17 mouse cellular contexts compared by ENCODE assay signal in genomic region chr7:44790066-44790465, GRCm38 (mm10). TPM values are rescaled to one million over a fixed set of nuclear protein-coding genes. Genes with fewer than 3 reads are reported as not detected.
A peak's percentile ranks its signal among the peaks of the same experiment; 100 is the strongest.
DNase-seq lines count a peak whose midpoint lies in the region; ATAC-seq and TF ChIP-seq lines count a peak whose summit lies in the region.
"Had no signal": no experiment of that assay in that cellular context is flagged by ENCODE, and none has a peak within 500 bp of the region (broad histone marks: within the 10 kb centered on the region; RNA-seq: fewer than 3 reads in every experiment).

No protein-coding gene starts in this region.

- peak; percentile 73 for DNase-seq in heart, embryonic 10.5 days (ENCODE audit: low spot score)
- DNase-seq in heart, postnatal 14 days: no peak
- DNase-seq in kidney, postnatal 0 days (ENCODE audit: low spot score): no peak
- DNase-seq in kidney, adult 11 months: no peak
- DNase-seq in stomach, postnatal 0 days (ENCODE audit: low spot score): no peak
- DNase-seq: adrenal gland, postnatal 14 days; cerebellum, adult 11-12 months; cerebellum, adult 9-10 months; cerebellum, postnatal 25 days; forebrain, postnatal 0 days; gastrocnemius, postnatal 14 days had no signal

- TF ChIP-seq EP300 in stomach, postnatal 0 days (optimal IDR thresholded peaks at IDR 0.05): no peak

- 0 out of 2 replicates have a peak, but pooled peaks have one; percentile 21 for ATAC-seq in kidney, postnatal 0 days (replicated peaks; ENCODE audit: low FRiP score, low read depth)
- ATAC-seq in stomach, embryonic 14.5 days (ENCODE audit: insufficient number of reproducible peaks, insufficient read depth, low FRiP score, low read depth): 0 out of 2 replicates have a peak, but pooled peaks have one; percentile 4
- no peak for ATAC-seq in stomach, postnatal 0 days (ENCODE audit: low FRiP score, low TSS enrichment)
- ATAC-seq: activated CD4-positive, CD25-positive, alpha-beta regulatory T cell, adult 4 months; forebrain, embryonic 13.5 days; forebrain, postnatal 0 days; Patski had no signal

- no peak overlapping the region for H3K4me2 ChIP-seq in kidney, postnatal 0 days (ENCODE audit: low read length)
- no peak overlapping the region for H3K4me2 ChIP-seq in stomach, embryonic 14.5 days (replicated peaks; ENCODE audit: low read depth, low read length)
- H3K4me2 ChIP-seq in stomach, postnatal 0 days (replicated peaks; ENCODE audit: low read depth): no peak overlapping the region
- H3K4me2 ChIP-seq: forebrain, embryonic 13.5 days; hindbrain, embryonic 15.5 days had no signal

- H3K4me1 ChIP-seq in heart, embryonic 10.5 days: no peaks in the 10 kb centered on the region
- H3K4me1 ChIP-seq in kidney, postnatal 0 days (replicated peaks; ENCODE audit: insufficient read depth, low read length): no peaks in the 10 kb centered on the region
- no peaks in the 10 kb centered on the region for H3K4me1 ChIP-seq in stomach, embryonic 14.5 days (ENCODE audit: control insufficient read depth, insufficient read depth, low read length)
- H3K4me1 ChIP-seq in stomach, postnatal 0 days (replicated peaks; ENCODE audit: control insufficient read depth, insufficient read depth): no peaks in the 10 kb centered on the region
- H3K4me1 ChIP-seq: forebrain, embryonic 13.5 days; hindbrain, embryonic 15.5 days had no signal

- no peak overlapping the region for H3K27ac ChIP-seq in heart, embryonic 10.5 days
- no peak overlapping the region for H3K27ac ChIP-seq in kidney, postnatal 0 days
- no peak overlapping the region for H3K27ac ChIP-seq in stomach, embryonic 14.5 days (ENCODE audit: low read length)
- H3K27ac ChIP-seq in stomach, postnatal 0 days (replicated peaks): no peak overlapping the region
- H3K27ac ChIP-seq: forebrain, embryonic 13.5 days; hindbrain, embryonic 15.5 days had no signal

- intact Hi-C loops in heart, postnatal 14 days (cut with DNase I): no loop called here

- no peak for TF ChIP-seq CTCF in kidney, postnatal 0 days (IDR thresholded peaks at IDR 0.05; ENCODE audit: low read depth)
- TF ChIP-seq CTCF in stomach, postnatal 0 days (IDR thresholded peaks at IDR 0.05; ENCODE audit: low read depth): no peak

- H3K9me3 ChIP-seq in heart, embryonic 10.5 days: 0 out of 2 replicates have a peak, but pooled peaks cover 2% of the 10 kb centered on the region
- no peaks in the 10 kb centered on the region for H3K9me3 ChIP-seq in kidney, postnatal 0 days (replicated peaks; ENCODE audit: low read length)
- H3K9me3 ChIP-seq in stomach, embryonic 14.5 days (ENCODE audit: control insufficient read depth, low read depth, low read length): no peaks in the 10 kb centered on the region
- no peaks in the 10 kb centered on the region for H3K9me3 ChIP-seq in stomach, postnatal 0 days (ENCODE audit: control insufficient read depth, low read length)
- H3K9me3 ChIP-seq: hindbrain, embryonic 15.5 days had no signal

- no peaks in the 10 kb centered on the region for H3K36me3 ChIP-seq in heart, embryonic 10.5 days
- H3K36me3 ChIP-seq in kidney, postnatal 0 days (ENCODE audit: insufficient read depth, low read length): no peaks in the 10 kb centered on the region
- no peaks in the 10 kb centered on the region for H3K36me3 ChIP-seq in stomach, embryonic 14.5 days (ENCODE audit: control insufficient read depth, insufficient read depth, low read length)
- H3K36me3 ChIP-seq in stomach, postnatal 0 days (ENCODE audit: control insufficient read depth, insufficient read depth, low read length): no peaks in the 10 kb centered on the region
- H3K36me3 ChIP-seq: hindbrain, embryonic 15.5 days had no signal

- no peaks in the 10 kb centered on the region for H3K27me3 ChIP-seq in heart, embryonic 10.5 days (ENCODE audit: insufficient read depth, poor library complexity, severe bottlenecking)
- H3K27me3 ChIP-seq in kidney, postnatal 0 days (ENCODE audit: insufficient read depth, low read length): no peaks in the 10 kb centered on the region
- H3K27me3 ChIP-seq in stomach, embryonic 14.5 days (ENCODE audit: control insufficient read depth, insufficient read depth, low read length): 0 out of 2 replicates have a peak, but pooled peaks cover 2% of the 10 kb centered on the region
- no peaks in the 10 kb centered on the region for H3K27me3 ChIP-seq in stomach, postnatal 0 days (ENCODE audit: control insufficient read depth, insufficient read depth, low read length)
- H3K27me3 ChIP-seq: forebrain, embryonic 13.5 days; hindbrain, embryonic 15.5 days had no signal

- H3K9ac ChIP-seq in kidney, postnatal 0 days (ENCODE audit: low read depth, low read length): no peak overlapping the region
- no peak overlapping the region for H3K9ac ChIP-seq in stomach, embryonic 14.5 days (replicated peaks; ENCODE audit: low read depth, low read length)
- no peak overlapping the region for H3K9ac ChIP-seq in stomach, postnatal 0 days (ENCODE audit: low read length)
- H3K9ac ChIP-seq: forebrain, embryonic 13.5 days; forebrain, postnatal 0 days; hindbrain, embryonic 15.5 days had no signal

- 74% methylated on average over 4 of the region's 4 CpGs for WGBS in heart, embryonic 10.5 days
- 49% methylated on average over 4 of the region's 4 CpGs for WGBS in kidney, postnatal 0 days
- 56% methylated on average over 4 of the region's 4 CpGs for WGBS in stomach, embryonic 14.5 days
- 73% methylated on average over 4 of the region's 4 CpGs for WGBS in stomach, postnatal 0 days

- H3K4me3 ChIP-seq in heart, embryonic 10.5 days: no peak overlapping the region
- H3K4me3 ChIP-seq in kidney, postnatal 0 days (replicated peaks; ENCODE audit: low read depth, low read length): no peak overlapping the region
- H3K4me3 ChIP-seq in stomach, embryonic 14.5 days (ENCODE audit: low read depth, low read length): no peak overlapping the region
- no peak overlapping the region for H3K4me3 ChIP-seq in stomach, postnatal 0 days (ENCODE audit: low read depth, low read length)
- H3K4me3 ChIP-seq: forebrain, embryonic 13.5 days; hindbrain, embryonic 15.5 days had no signal

RNA-seq across cellular contexts. Expression of gene Nup62, which starts 25.8 kb away (rescaled TPM):
- 128 and 132 TPM in 2 replicates for polyA plus RNA-seq in heart, embryonic 10.5 days (2016; fragmentation: Nextera tagmentation; extraction: Ambion mirVana)
- 10 to 100 TPM; 31.6 to 33.3 TPM for total RNA-seq in heart, postnatal 14 days (2021)
- polyA plus RNA-seq in kidney, postnatal 0 days (2015; fragmentation: Nextera tagmentation; extraction: Ambion mirVana): 57.6 and 62.4 TPM in 2 replicates
- polyA plus RNA-seq in stomach, embryonic 14.5 days (2014; fragmentation: Nextera tagmentation; extraction: Ambion mirVana): 54.2 and 56.6 TPM in 2 replicates
- polyA plus RNA-seq in stomach, postnatal 0 days (2015; fragmentation: Nextera tagmentation; extraction: Ambion mirVana): 33.4 and 34.9 TPM in 2 replicates

RNA-seq across cellular contexts. Expression of gene Il4i1, which starts 26.1 kb away (rescaled TPM):
- polyA plus RNA-seq in heart, embryonic 10.5 days (2016; fragmentation: Nextera tagmentation; extraction: Ambion mirVana): 0.41 and 1.3 TPM in 2 replicates
- 1 to 10 TPM in 1 of 2 experiments, under 1 TPM in 1; 0.72 to 1.1 TPM for total RNA-seq in heart, postnatal 14 days (2021)
- 0.88 and 1.0 TPM in 2 replicates for polyA plus RNA-seq in kidney, postnatal 0 days (2015; fragmentation: Nextera tagmentation; extraction: Ambion mirVana)
- polyA plus RNA-seq in stomach, embryonic 14.5 days (2014; fragmentation: Nextera tagmentation; extraction: Ambion mirVana): 1.2 and 3.0 TPM in 2 replicates
- 0.69 and 0.75 TPM in 2 replicates for polyA plus RNA-seq in stomach, postnatal 0 days (2015; fragmentation: Nextera tagmentation; extraction: Ambion mirVana)

RNA-seq across cellular contexts. Expression of gene Atf5, which starts 26.4 kb away (rescaled TPM):
- polyA plus RNA-seq in heart, embryonic 10.5 days (2016; fragmentation: Nextera tagmentation; extraction: Ambion mirVana): 1.7 and 3.3 TPM in 2 replicates
- 10 to 100 TPM; 52.4 to 57.4 TPM for total RNA-seq in heart, postnatal 14 days (2021)
- polyA plus RNA-seq in kidney, postnatal 0 days (2015; fragmentation: Nextera tagmentation; extraction: Ambion mirVana): 4.2 and 5.3 TPM in 2 replicates
- 3.1 and 4.4 TPM in 2 replicates for polyA plus RNA-seq in stomach, embryonic 14.5 days (2014; fragmentation: Nextera tagmentation; extraction: Ambion mirVana)
- polyA plus RNA-seq in stomach, postnatal 0 days (2015; fragmentation: Nextera tagmentation; extraction: Ambion mirVana): 7.3 and 7.7 TPM in 2 replicates

RNA-seq across cellular contexts. Expression of gene Zfp473, which starts 39.2 kb away (rescaled TPM):
- polyA plus RNA-seq in heart, embryonic 10.5 days (2016; fragmentation: Nextera tagmentation; extraction: Ambion mirVana): 1.8 TPM in 2 replicates
- under 1 TPM; 0.14 to 0.15 TPM for total RNA-seq in heart, postnatal 14 days (2021)
- polyA plus RNA-seq in kidney, postnatal 0 days (2015; fragmentation: Nextera tagmentation; extraction: Ambion mirVana): 0.87 and 0.89 TPM in 2 replicates
- polyA plus RNA-seq in stomach, embryonic 14.5 days (2014; fragmentation: Nextera tagmentation; extraction: Ambion mirVana): 1.9 and 3.0 TPM in 2 replicates
- polyA plus RNA-seq in stomach, postnatal 0 days (2015; fragmentation: Nextera tagmentation; extraction: Ambion mirVana): 0.30 and 0.42 TPM in 2 replicates
- total RNA-seq: gastrocnemius, adult 18-20 months had no signal

RNA-seq across cellular contexts. Expression of gene Vrk3, which starts 41.9 kb away (rescaled TPM):
- 34.0 and 35.5 TPM in 2 replicates for polyA plus RNA-seq in heart, embryonic 10.5 days (2016; fragmentation: Nextera tagmentation; extraction: Ambion mirVana)
- 10 to 100 TPM; 25.4 to 28.1 TPM for total RNA-seq in heart, postnatal 14 days (2021)
- 45.3 and 49.3 TPM in 2 replicates for polyA plus RNA-seq in kidney, postnatal 0 days (2015; fragmentation: Nextera tagmentation; extraction: Ambion mirVana)
- polyA plus RNA-seq in stomach, embryonic 14.5 days (2014; fragmentation: Nextera tagmentation; extraction: Ambion mirVana): 32.9 and 34.7 TPM in 2 replicates
- 21.7 and 22.3 TPM in 2 replicates for polyA plus RNA-seq in stomach, postnatal 0 days (2015; fragmentation: Nextera tagmentation; extraction: Ambion mirVana)
